Mouse (Mus musculus) heart, embryonic 16.5 days (tissue): ENCODE results near the gene Ehbp1. TPM values are rescaled to one million over a fixed set of nuclear protein-coding genes. Genes with fewer than 3 reads are reported as not detected.

Experiments
- ATAC-seq: fragments of 200-750 bp; cut with Nextera tagmentation; replicated peaks from 2 replicates; pipeline ENCODE4 v1.8.0; 2017; ENCODE audit warnings: moderate number of reproducible peaks; ENCODE audit not compliant: insufficient read depth, low FRiP score; ENCODE audit errors: extremely low read depth
- H3K27ac ChIP-seq: fragments of 300-500 bp; sonication (generic); 2 replicates; pipeline ENCODE4 v1.5.1; 2014; ENCODE audit warnings: mild to moderate bottlenecking, low read length, control low read depth, moderate library complexity
- H3K27me3 ChIP-seq: fragments of 300-500 bp; sonication (generic); 2 replicates; pipeline ENCODE4 v1.6.1; 2014; ENCODE audit warnings: low read length, mixed read lengths; ENCODE audit not compliant: control insufficient read depth, insufficient read depth
- H3K36me3 ChIP-seq: fragments of 300-500 bp; sonication (generic); 2 replicates; pipeline ENCODE4 v1.6.1; 2014; ENCODE audit not compliant: control insufficient read depth, insufficient read depth
- H3K4me1 ChIP-seq: fragments of 300-500 bp; sonication (generic); 2 replicates; pipeline ENCODE4 v1.6.1; 2014; ENCODE audit warnings: low read length, mixed read lengths; ENCODE audit not compliant: control insufficient read depth, insufficient read depth
- H3K4me2 ChIP-seq: fragments of 300-500 bp; sonication (generic); 2 replicates; pipeline ENCODE4 v1.6.1; 2014; ENCODE audit warnings: low read depth, mild to moderate bottlenecking, control low read depth, low read length
- H3K4me3 ChIP-seq: fragments of 300-500 bp; sonication (generic); 2 replicates; pipeline ENCODE4 v1.5.1; 2014; ENCODE audit warnings: mild to moderate bottlenecking, control low read depth, low read length
- H3K9ac ChIP-seq: fragments of 300-500 bp; sonication (generic); 2 replicates; pipeline ENCODE4 v1.6.1; 2014; ENCODE audit warnings: low read length, control low read depth
- H3K9me3 ChIP-seq: fragments of 300-500 bp; sonication (generic); replicated peaks from 2 replicates; pipeline ENCODE4 v1.6.1; 2016; ENCODE audit warnings: low read length; ENCODE audit not compliant: control insufficient read depth
- WGBS: fragments of 180-500 bp; shearing (Covaris S2); extraction: QIAGEN DNeasy Blood & Tissue Kit; methylation state at CpG from one replicate; pipeline ENCODE4 v1.1.7; 2014; 5-methylcytosine and 5-hydroxymethylcytosine counted together
- polyA plus RNA-seq: library from polyadenylated mRNA; unstranded; fragments of >200 nt; fragmentation: Nextera tagmentation; extraction: Ambion mirVana; gene quantifications from 2 replicates; pipeline ENCODE4 v1.2.1, GENCODE M21; 2015

Ehbp1 gene
- polyA plus RNA-seq, 1 experiment from 2014 or later: 55.8 TPM

- Histone ChIP-seq H3K36me3 (peaks cover 25% of the 10 kb centered on the region), H3K27ac (peak overlapping the region; percentile 96), H3K9ac (peak overlapping the region; percentile 74), H3K4me1 (peaks cover 6% of the 10 kb centered on the region), H3K27me3 (no peaks in the 10 kb centered on the region), H3K4me3 (peak overlapping the region; percentile 58), H3K4me2 (peak overlapping the region; percentile 55), H3K9me3 (0 out of 2 replicates have a peak, but pooled peaks cover 4% of the 10 kb centered on the region)
- WGBS: 34% methylated on average over 6 of the region's 6 CpGs
- peak; percentile 91 for ATAC-seq
Observed at GRCm38 (mm10) chr11:22170962-22171638, 171.0 kb downstream of the Ehbp1 start.

DNA sequence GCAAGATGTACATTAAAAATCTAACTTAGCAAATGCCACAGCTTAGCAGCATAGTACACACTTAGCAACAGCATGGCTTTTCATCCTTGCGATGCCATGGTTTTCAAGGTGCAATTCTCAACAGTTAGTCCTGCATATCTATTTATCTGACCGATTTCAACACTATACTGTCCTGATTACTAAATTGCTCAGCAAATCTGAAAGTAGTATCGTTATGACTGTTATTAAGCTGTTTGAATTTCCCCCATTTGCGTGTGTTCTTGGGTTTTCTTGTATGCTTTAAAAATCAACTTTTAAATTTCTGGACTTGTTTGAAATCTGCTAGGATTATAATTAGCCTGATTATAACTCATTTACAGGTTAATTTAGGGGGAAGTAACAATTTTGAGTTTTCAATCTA is 184.2 kb downstream of the Ehbp1 start:
- Histone ChIP-seq H3K36me3 (no peaks in the 10 kb centered on the region), H3K4me3 (no peak overlapping the region), H3K9me3 (no peaks in the 10 kb centered on the region), H3K4me1 (peaks cover 37% of the 10 kb centered on the region), H3K9ac (no peak overlapping the region), H3K27ac (no peak overlapping the region), H3K4me2 (no peak overlapping the region), H3K27me3 (no peaks in the 10 kb centered on the region)
- ATAC-seq: no peak
- WGBS: 87% methylated on average over 4 of the region's 4 CpGs

DNA sequence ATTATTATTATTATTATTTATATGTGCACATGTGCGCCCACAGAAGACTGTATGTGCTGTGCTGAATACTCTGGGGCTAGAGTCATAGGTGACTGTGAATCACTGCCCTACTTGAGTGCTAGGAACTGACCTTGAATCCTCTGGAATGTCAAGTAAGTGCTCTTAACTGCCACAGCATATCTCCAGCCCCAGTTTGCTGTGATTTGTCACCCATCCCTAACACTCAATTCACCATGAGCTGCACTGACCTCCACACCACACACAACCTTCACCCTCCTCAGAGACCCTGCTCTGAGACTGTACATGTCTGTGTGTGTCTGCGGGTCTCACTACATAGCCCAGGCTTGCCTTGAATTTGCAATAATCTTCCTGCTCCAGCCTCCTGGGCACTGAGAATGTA is 185.9 kb downstream of the Ehbp1 start:
- H3K27ac ChIP-seq: peak overlapping the region; percentile 81
- no peaks in the 10 kb centered on the region for H3K9me3 ChIP-seq
- H3K4me1 ChIP-seq: peaks cover 35% of the 10 kb centered on the region
- no peaks in the 10 kb centered on the region for H3K36me3 ChIP-seq
- WGBS: 66% methylated on average over 2 of the region's 2 CpGs
- H3K4me2 ChIP-seq: no peak overlapping the region; the same call in 1 of the 2 replicates
- H3K4me3 ChIP-seq: no peak overlapping the region
- H3K9ac ChIP-seq: no peak overlapping the region
- no peaks in the 10 kb centered on the region for H3K27me3 ChIP-seq
- ATAC-seq: peak; percentile 69

DNA sequence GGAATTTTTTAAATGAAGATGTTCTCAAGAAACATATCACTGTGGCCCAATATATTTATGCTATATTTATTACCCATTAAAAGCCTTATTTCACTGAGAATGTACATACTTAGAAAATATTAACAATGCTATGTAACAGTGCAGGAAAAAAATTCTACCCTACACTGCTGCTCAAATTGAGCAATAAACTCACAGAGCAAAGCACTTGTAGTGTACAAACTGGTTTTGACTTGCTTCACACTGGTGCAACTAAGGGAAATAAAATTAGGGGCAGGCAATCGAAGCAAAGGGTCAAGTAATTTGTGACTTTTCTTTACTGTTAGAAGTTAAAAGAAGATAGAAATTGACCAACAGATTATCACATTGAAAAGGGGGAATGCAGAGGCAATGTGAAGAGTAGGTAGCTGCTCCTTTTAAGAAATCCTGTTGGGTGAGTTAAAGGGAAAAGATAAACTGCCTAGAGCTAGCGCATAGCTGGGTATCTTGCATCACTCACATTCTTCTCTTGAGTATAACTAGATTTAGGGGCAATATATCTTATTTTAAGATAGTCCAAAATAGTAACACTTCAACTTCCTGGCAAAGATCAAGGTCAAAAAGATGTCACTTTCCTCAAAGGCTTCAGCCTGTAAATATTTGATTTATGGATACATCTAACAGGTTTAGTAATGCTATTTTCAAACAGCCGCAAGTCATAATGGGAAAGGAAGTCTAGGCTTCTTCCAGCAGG is 186.6 kb downstream of the Ehbp1 start:
- no peak for ATAC-seq
- H3K27me3 ChIP-seq: no peaks in the 10 kb centered on the region
- H3K9ac ChIP-seq: no peak overlapping the region
- peaks cover 2% of the 10 kb centered on the region; the same call in 1 of the 2 replicates for H3K36me3 ChIP-seq
- peaks cover 34% of the 10 kb centered on the region for H3K4me1 ChIP-seq
- 44% methylated on average over 3 of the region's 3 CpGs for WGBS
- peak overlapping the region; percentile 81 for H3K27ac ChIP-seq
- H3K4me3 ChIP-seq: 0 out of 2 replicates have a peak overlapping the region, but pooled peaks have one; percentile 18
- H3K9me3 ChIP-seq: no peaks in the 10 kb centered on the region
- peak overlapping the region; percentile 28; the same call in 1 of the 2 replicates for H3K4me2 ChIP-seq

GRCm38 (mm10) chr11:22154501-22155294 is 187.4 kb downstream of the Ehbp1 start:
- no peak overlapping the region for H3K4me3 ChIP-seq
- H3K4me1 ChIP-seq: peaks cover 31% of the 10 kb centered on the region
- ATAC-seq: peak; percentile 46; the same call in 1 of the 2 replicates
- peak overlapping the region; percentile 93 for H3K27ac ChIP-seq
- peaks cover 8% of the 10 kb centered on the region; the same call in 1 of the 2 replicates for H3K36me3 ChIP-seq
- peak overlapping the region; percentile 43 for H3K9ac ChIP-seq
- no peaks in the 10 kb centered on the region for H3K9me3 ChIP-seq
- no peaks in the 10 kb centered on the region for H3K27me3 ChIP-seq
- WGBS: 38% methylated on average over 9 of the region's 9 CpGs
- peak overlapping the region; percentile 38; the same call in 1 of the 2 replicates for H3K4me2 ChIP-seq

DNA sequence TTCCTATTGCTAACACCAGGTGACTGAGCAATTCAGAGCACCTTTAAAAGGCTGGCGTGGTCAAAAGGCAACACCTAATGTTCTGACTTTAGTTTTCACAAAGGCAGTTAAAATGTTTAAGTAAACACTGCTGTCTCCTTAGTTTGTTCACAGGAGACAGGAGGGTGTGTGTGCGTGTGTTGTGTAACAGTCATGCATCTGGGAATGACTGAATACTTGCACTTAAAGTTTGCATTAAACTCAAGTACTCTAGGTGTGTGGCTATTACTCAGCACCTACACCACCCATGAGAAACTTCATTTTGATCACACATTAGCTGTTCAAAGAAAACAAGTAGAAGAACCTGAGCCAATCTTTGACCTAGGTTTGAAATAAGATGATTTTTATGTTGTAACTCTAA is 201.4 kb downstream of the Ehbp1 start:
- H3K4me1 ChIP-seq: 0 out of 2 replicates have a peak, but pooled peaks cover 2% of the 10 kb centered on the region
- H3K9me3 ChIP-seq: no peaks in the 10 kb centered on the region
- no peak overlapping the region for H3K4me2 ChIP-seq
- no peak overlapping the region for H3K4me3 ChIP-seq
- no peak overlapping the region for H3K9ac ChIP-seq
- H3K27me3 ChIP-seq: no peaks in the 10 kb centered on the region
- H3K27ac ChIP-seq: no peak overlapping the region
- peaks cover 11% of the 10 kb centered on the region for H3K36me3 ChIP-seq
- 80% methylated on average over 2 of the region's 2 CpGs for WGBS
- ATAC-seq: no peak

DNA sequence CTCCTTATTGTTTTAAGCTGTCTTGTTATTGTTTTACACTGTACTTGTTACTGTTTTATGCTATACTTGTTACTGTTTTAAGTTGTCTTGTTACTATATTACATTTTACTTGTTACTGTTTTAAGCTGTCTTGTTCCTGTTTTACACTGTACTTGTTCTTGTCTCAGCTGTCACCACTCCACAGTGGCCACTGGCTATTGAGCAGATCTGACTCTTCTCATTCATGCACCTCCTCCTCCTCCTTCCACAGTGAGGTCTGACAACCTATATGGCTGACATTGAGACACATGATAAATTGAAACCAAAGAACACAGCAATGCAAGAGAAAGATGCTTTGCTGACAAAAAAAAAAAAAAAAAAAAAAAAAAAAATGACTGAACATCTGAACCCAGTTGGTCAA is 203.6 kb downstream of the Ehbp1 start:
- H3K4me2 ChIP-seq: no peak overlapping the region
- H3K27me3 ChIP-seq: no peaks in the 10 kb centered on the region
- H3K9ac ChIP-seq: no peak overlapping the region
- H3K4me1 ChIP-seq: 0 out of 2 replicates have a peak, but pooled peaks cover 2% of the 10 kb centered on the region
- H3K9me3 ChIP-seq: no peaks in the 10 kb centered on the region
- no peak overlapping the region for H3K4me3 ChIP-seq
- no peak overlapping the region for H3K27ac ChIP-seq
- peak; percentile 58; the same call in 1 of the 2 replicates for ATAC-seq
- peaks cover 10% of the 10 kb centered on the region for H3K36me3 ChIP-seq

DNA sequence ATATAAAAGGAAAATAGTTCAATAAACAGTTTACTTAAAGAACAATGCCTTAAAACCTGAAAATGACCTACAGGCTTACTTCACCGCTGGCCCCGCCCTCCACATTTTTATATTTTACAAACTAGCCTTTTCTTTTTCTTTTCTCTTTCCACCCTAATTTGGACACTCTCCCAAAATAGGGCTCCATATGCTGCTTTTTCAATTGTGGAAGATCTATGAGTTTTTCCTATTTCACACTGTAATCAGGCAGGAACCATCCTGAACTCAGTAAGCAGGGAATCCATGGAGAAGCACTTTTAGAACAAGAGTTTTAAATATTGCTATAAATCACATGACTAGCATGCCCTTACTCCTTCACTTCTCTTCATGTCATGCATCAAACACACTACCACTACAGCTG is 216.9 kb downstream of the Ehbp1 start:
- Histone ChIP-seq H3K9me3 (no peaks in the 10 kb centered on the region), H3K36me3 (no peaks in the 10 kb centered on the region), H3K27me3 (no peaks in the 10 kb centered on the region), H3K4me1 (no peaks in the 10 kb centered on the region), H3K4me3 (no peak overlapping the region), H3K9ac (no peak overlapping the region), H3K4me2 (no peak overlapping the region), H3K27ac (no peak overlapping the region)
- 100% methylated on average over 2 of the region's 2 CpGs for WGBS
- no peak for ATAC-seq
